Mouse (Mus musculus) adrenal gland, adult 8-10 months (tissue): ENCODE data around the gene Slc35a2. TPM values are rescaled to one million over a fixed set of nuclear protein-coding genes. Genes with fewer than 3 reads are reported as not detected.
"Not testable (repeated sequence)": the region's sequence is repeated elsewhere in the genome, so short reads cannot be mapped to it uniquely, and the experiment has no call there.

Source experiments
- DNase-seq: peaks from one replicate; pipeline ENCODE4 v3.0.0; 2022
- total RNA-seq, 4 experiments: library from RNA; stranded (reverse); gene quantifications; 2 replicates each; pipeline ENCODE4 v1.2.4; 2022

The Slc35a2 gene
- total RNA-seq, 4 experiments from 2014 or later: 44.4 to 53.4 (median 51.2) TPM

- not testable (repeated sequence) for DNase-seq
Observed at GRCm38 (mm10) chrX:7909242-7909641, 25.4 kb downstream of the Slc35a2 start, which contains the start of gene Gm10490. Gene Gm10490 (plus strand): TSS chrX:7909542.

GRCm38 (mm10) chrX:7910473-7910872 lies 26.6 kb downstream of the Slc35a2 start:
- no peak for DNase-seq

- not testable (repeated sequence) for DNase-seq
Observed at GRCm38 (mm10) chrX:7915669-7916068, 31.8 kb downstream of the Slc35a2 start.

- DNase-seq: not testable (repeated sequence)
Observed at GRCm38 (mm10) chrX:7917960-7918359, 34.1 kb downstream of the Slc35a2 start.

GRCm38 (mm10) chrX:7919601-7920383 lies 36.0 kb downstream of the Slc35a2 start, which contains the start of gene Pcsk1n:
Gene Pcsk1n (plus strand): TSS chrX:7919822.
- no peak for DNase-seq

GRCm38 (mm10) chrX:7922032-7922431 lies 38.2 kb downstream of the Slc35a2 start:
- no peak for DNase-seq

- DNase-seq: no peak
Observed at GRCm38 (mm10) chrX:7926266-7926665, 42.4 kb downstream of the Slc35a2 start.

- DNase-seq: no peak
Observed at GRCm38 (mm10) chrX:7927116-7927515, 43.3 kb downstream of the Slc35a2 start.

- DNase-seq: no peak
Observed at GRCm38 (mm10) chrX:7928270-7928790, 44.5 kb downstream of the Slc35a2 start, which contains the start of gene Eras. Gene Eras (minus strand): TSS chrX:7928607.

- DNase-seq: no peak
Observed at GRCm38 (mm10) chrX:7936874-7937273, 53.0 kb downstream of the Slc35a2 start.

GRCm38 (mm10) chrX:7937667-7938066 lies 53.8 kb downstream of the Slc35a2 start:
- no peak for DNase-seq

Other genes with a start within 250 kb of the Slc35a2 start
- 100 to 1,000 TPM in 1 of 4 experiments, 10 to 100 TPM in 3; 71.5 to 122 (median 80.3) TPM for gene Syp, start 245.6 kb upstream of the Slc35a2 start, total RNA-seq
- 10 to 100 TPM in 3 of 4 experiments, 1 to 10 TPM in 1; 9.6 to 14.5 (median 12.8) TPM for gene Prickle3, start 226.8 kb upstream of the Slc35a2 start, total RNA-seq
- gene Plp2, start 212.6 kb upstream of the Slc35a2 start, total RNA-seq: 10 to 100 TPM; 57.7 to 99.2 (median 78.7) TPM
- under 1 TPM; 0.31 to 0.67 (median 0.45) TPM for gene Magix, start 202.8 kb upstream of the Slc35a2 start, total RNA-seq
- 10 to 100 TPM; 57.1 to 76.9 (median 64.6) TPM for gene Gpkow, start 186.9 kb upstream of the Slc35a2 start, total RNA-seq
- gene Wdr45, start 169.7 kb upstream of the Slc35a2 start, total RNA-seq: 10 to 100 TPM; 68.5 to 92.2 (median 76.2) TPM
- not detected for gene Gm45208, start 161.8 kb upstream of the Slc35a2 start, total RNA-seq
- 10 to 100 TPM; 14.4 to 18.2 (median 15.7) TPM for gene Praf2, start 155.6 kb upstream of the Slc35a2 start, total RNA-seq
- 1 to 10 TPM; 4.7 to 7.3 (median 5.4) TPM for gene Ccdc120, start 133.1 kb upstream of the Slc35a2 start, total RNA-seq
- 10 to 100 TPM; 36.1 to 53.1 (median 44.9) TPM for gene Tfe3, start 121.5 kb upstream of the Slc35a2 start, total RNA-seq
- gene Gripap1, start 94.3 kb upstream of the Slc35a2 start, total RNA-seq: 10 to 100 TPM; 43.8 to 71.8 (median 60.5) TPM
- 1 to 10 TPM in 3 of 4 experiments, under 1 TPM in 1; 0.81 to 2.1 (median 1.6) TPM for gene Kcnd1, start 61.7 kb upstream of the Slc35a2 start, total RNA-seq
- gene Otud5, start 42.7 kb upstream of the Slc35a2 start, total RNA-seq: 10 to 100 TPM; 62.6 to 72.7 (median 69.4) TPM
- 10 to 100 TPM; 10.6 to 12.3 (median 12.2) TPM for gene Pim2, start 5.8 kb upstream of the Slc35a2 start, total RNA-seq
- 100 to 1,000 TPM in 3 of 4 experiments, 10 to 100 TPM in 1; 96.2 to 130 (median 106) TPM for gene Pqbp1, start 15.2 kb downstream of the Slc35a2 start, total RNA-seq
- 100 to 1,000 TPM; 110 to 134 (median 131) TPM for gene Timm17b, start 15.3 kb downstream of the Slc35a2 start, total RNA-seq
- gene Gm10491, start 23.8 kb downstream of the Slc35a2 start, total RNA-seq: not detected
- not detected for gene Gm10490, start 25.5 kb downstream of the Slc35a2 start, total RNA-seq
- 10 to 100 TPM; 47.2 to 84.3 (median 72.8) TPM for gene Pcsk1n, start 35.8 kb downstream of the Slc35a2 start, total RNA-seq
- not detected for gene Eras, start 44.6 kb downstream of the Slc35a2 start, total RNA-seq
- gene Hdac6, start 63.9 kb downstream of the Slc35a2 start, total RNA-seq: 10 to 100 TPM; 14.0 to 36.2 (median 24.5) TPM
- 1 to 10 TPM in 2 of 4 experiments, not detected in 2; 1.7 to 2.6 TPM for gene Gata1, start 94.0 kb downstream of the Slc35a2 start, total RNA-seq
- not detected for gene Glod5, start 134.5 kb downstream of the Slc35a2 start, total RNA-seq
- 10 to 100 TPM; 11.5 to 14.6 (median 13.9) TPM for gene Suv39h1, start 190.7 kb downstream of the Slc35a2 start, total RNA-seq
- gene Was, start 206.5 kb downstream of the Slc35a2 start, total RNA-seq: 1 to 10 TPM; 1.8 to 3.7 (median 3.2) TPM
- 10 to 100 TPM; 55.3 to 98.1 (median 71.7) TPM for gene Wdr13, start 248.9 kb downstream of the Slc35a2 start, total RNA-seq